Mouse (Mus musculus): ENCODE data around the gene Tmed10. TPM values are rescaled to one million over a fixed set of nuclear protein-coding genes. Genes with fewer than 3 reads are reported as not detected.

Tmed10 gene
- total and polyA plus RNA-seq, 3 experiments, result 60.0 to 211 (median 70.2) TPM

DNA sequence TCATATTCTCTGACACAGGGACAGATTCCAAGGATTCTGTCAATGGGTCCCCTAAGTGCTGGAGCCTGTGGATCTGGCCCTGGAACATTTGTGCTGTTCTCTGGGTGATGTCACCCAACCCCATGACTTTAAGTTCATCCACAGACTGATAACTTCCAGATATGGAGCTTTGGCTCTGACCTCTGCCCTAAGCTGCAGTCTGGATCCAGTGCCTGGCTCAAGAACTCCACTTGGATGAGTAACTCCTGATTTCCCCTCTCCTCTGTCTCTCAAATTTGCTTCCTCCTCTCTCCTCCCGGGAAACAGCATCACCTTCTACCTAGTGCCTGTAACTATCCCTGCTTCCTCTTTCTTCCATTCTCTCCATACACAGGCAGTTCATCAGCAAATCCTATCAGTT, 5.7 kb upstream of the Tmed10 start:
- H3K27ac ChIP-seq (ENCODE audit: insufficient read depth, low read depth), result no peak overlapping the region
- dilution Hi-C loops (cut with MboI; ENCODE audit: extremely low pct_ligation_motif_present, extremely low pct_unique_long_range_greater_than_20kb, low sequenced_read_pairs), result no loop called here
- no peak for TF ChIP-seq ETS1 (conservative IDR thresholded peaks at IDR 0.05; ENCODE audit: low read depth, low read length)

GRCm38 (mm10) chr12:85378271-85378670, 3.6 kb upstream of the Tmed10 start:
- Histone ChIP-seq H3K27ac (ENCODE audit: insufficient read depth, low read depth) (no peak overlapping the region), H3K79me2 (replicated peaks; ENCODE audit: control insufficient read depth, extremely low read depth, insufficient read depth, poor library complexity, severe bottlenecking) (peaks cover 12% of the 10 kb centered on the region), H3K4me2 (ENCODE audit: insufficient read depth, low read depth, poor library complexity, severe bottlenecking) (no peak overlapping the region), H3K9me3 (replicated peaks; ENCODE audit: low read length) (no peaks in the 10 kb centered on the region), H3K36me3 (replicated peaks in 1 of 2; ENCODE audit: control insufficient read depth in 1 of 2, insufficient read depth in 1 of 2, low read length in 1 of 2) (no peaks in the 10 kb centered on the region), H3K27me3 (replicated peaks) (no peaks in the 10 kb centered on the region), H3K4me1 (ENCODE audit: control insufficient read depth in 1 of 2, insufficient read depth in 2 of 2) (peaks cover 0 to 3% of the 10 kb centered on the region in 2 experiments; a peak in 1 of 4 replicates), H3K9ac (ENCODE audit: insufficient read depth, low read depth) (no peak overlapping the region), H3K4me3 (replicated peaks in 1 of 3; ENCODE audit: low read depth in 2 of 3, low read length in 2 of 3, poor library complexity in 1 of 3) (no peak overlapping the region)
- in situ Hi-C loops (cut with MboI; ENCODE audit: low pct_ligation_motif_present, low pct_unique_long_range_greater_than_20kb, low sequenced_read_pairs), result loop anchor here (10.0 kb wide), 1 partner anchor 107 kb away; no protein-coding TSS in a partner anchor
- dilution Hi-C loops (cut with MboI; ENCODE audit: extremely low pct_ligation_motif_present, extremely low pct_unique_long_range_greater_than_20kb, low sequenced_read_pairs), result no loop called here
- DNase-seq (ENCODE audit: extremely low read depth), result no peak
- TF ChIP-seq ZC3H11A (IDR thresholded peaks at IDR 0.05; ENCODE audit: low read depth, low read length), result 0 out of 2 replicates have a peak, but pooled peaks have one; percentile 2
- TF ChIP-seq ELF1 (IDR thresholded peaks at IDR 0.05; ENCODE audit: low read depth, low read length), result no peak
- peak; percentile 39 for TF ChIP-seq SMC3 (IDR thresholded peaks at IDR 0.05; ENCODE audit: low read depth, low read length)
- TF ChIP-seq CTCF (conservative IDR thresholded peaks at IDR 0.05 in 1 of 2, IDR thresholded peaks at IDR 0.05 in 1 of 2; ENCODE audit: low read depth in 2 of 2, low read length in 2 of 2), result peak in 1 of 2 experiments; percentile 60; a peak in 2 of 4 replicates
- TF ChIP-seq RAD21 (IDR thresholded peaks at IDR 0.05; ENCODE audit: low read depth, low read length), result peak; percentile 55

More for the DNA sequence above, 5.7 kb upstream of the Tmed10 start:
- Histone ChIP-seq H3K4me2 (ENCODE audit: insufficient read depth, low read depth, poor library complexity, severe bottlenecking) (no peak overlapping the region), H3K9me3 (replicated peaks; ENCODE audit: low read length) (no peaks in the 10 kb centered on the region), H3K9ac (ENCODE audit: insufficient read depth, low read depth) (no peak overlapping the region), H3K4me1 (ENCODE audit: control insufficient read depth in 1 of 2, insufficient read depth in 2 of 2) (peaks cover 0 to 5% of the 10 kb centered on the region in 2 experiments; a peak in 1 of 4 replicates), H3K79me2 (replicated peaks; ENCODE audit: control insufficient read depth, extremely low read depth, insufficient read depth, poor library complexity, severe bottlenecking) (no peaks in the 10 kb centered on the region), H3K36me3 (replicated peaks in 1 of 2; ENCODE audit: control insufficient read depth in 1 of 2, insufficient read depth in 1 of 2, low read length in 1 of 2) (no peaks in the 10 kb centered on the region), H3K27me3 (replicated peaks) (no peaks in the 10 kb centered on the region), H3K4me3 (replicated peaks in 1 of 3; ENCODE audit: low read depth in 2 of 3, low read length in 2 of 3, poor library complexity in 1 of 3) (no peak overlapping the region)
- DNase-seq (ENCODE audit: extremely low read depth), result no peak
- in situ Hi-C loops (cut with MboI; ENCODE audit: low pct_ligation_motif_present, low pct_unique_long_range_greater_than_20kb, low sequenced_read_pairs), result no loop called here

GRCm38 (mm10) chr12:85373591-85374560, 771 bp downstream of the Tmed10 start:
- TF ChIP-seq MYC (IDR thresholded peaks at IDR 0.05; ENCODE audit: low read depth, low read length) (no peak), TCF12 (IDR thresholded peaks at IDR 0.05; ENCODE audit: low read depth, low read length) (0 out of 2 replicates have a peak, but pooled peaks have one; percentile 22), MAX (IDR thresholded peaks at IDR 0.05; ENCODE audit: low read length) (no peak), POLR2A (IDR thresholded peaks at IDR 0.05; ENCODE audit: low read depth, low read length) (peak; percentile 60; the same call in 1 of the 2 replicates)
- in situ Hi-C loops (cut with MboI; ENCODE audit: low pct_ligation_motif_present, low pct_unique_long_range_greater_than_20kb, low sequenced_read_pairs), result loop anchor here (10.0 kb wide), 1 partner anchor 111 kb away; no protein-coding TSS in a partner anchor

More at GRCm38 (mm10) chr12:85373591-85374560, 771 bp downstream of the Tmed10 start:
- Histone ChIP-seq H3K9me3 (replicated peaks; ENCODE audit: low read length) (no peaks in the 10 kb centered on the region), H3K36me3 (replicated peaks in 1 of 2; ENCODE audit: control insufficient read depth in 1 of 2, insufficient read depth in 1 of 2, low read length in 1 of 2) (peaks cover 0 to 10% of the 10 kb centered on the region in 2 experiments), H3K4me3 (replicated peaks in 1 of 3; ENCODE audit: low read depth in 2 of 3, low read length in 2 of 3, poor library complexity in 1 of 3) (peak overlapping the region; percentile 90 to 91 (median 91)), H3K4me1 (ENCODE audit: control insufficient read depth in 1 of 2, insufficient read depth in 2 of 2) (peaks cover 4 to 34% of the 10 kb centered on the region in 2 experiments), H3K27me3 (replicated peaks) (no peaks in the 10 kb centered on the region), H3K9ac (ENCODE audit: insufficient read depth, low read depth) (peak overlapping the region; percentile 86), H3K79me2 (replicated peaks; ENCODE audit: control insufficient read depth, extremely low read depth, insufficient read depth, poor library complexity, severe bottlenecking) (peaks cover 55% of the 10 kb centered on the region), H3K4me2 (ENCODE audit: insufficient read depth, low read depth, poor library complexity, severe bottlenecking) (peak overlapping the region; percentile 51), H3K27ac (ENCODE audit: insufficient read depth, low read depth) (peak overlapping the region; percentile 56)
- peak; percentile 38 for DNase-seq (ENCODE audit: extremely low read depth)
- dilution Hi-C loops (cut with MboI; ENCODE audit: extremely low pct_ligation_motif_present, extremely low pct_unique_long_range_greater_than_20kb, low sequenced_read_pairs), result no loop called here

Data from CH12.LX (cell line).